Comparison of ENCODE assay signal across 8 mouse cellular contexts in the genomic region with DNA sequence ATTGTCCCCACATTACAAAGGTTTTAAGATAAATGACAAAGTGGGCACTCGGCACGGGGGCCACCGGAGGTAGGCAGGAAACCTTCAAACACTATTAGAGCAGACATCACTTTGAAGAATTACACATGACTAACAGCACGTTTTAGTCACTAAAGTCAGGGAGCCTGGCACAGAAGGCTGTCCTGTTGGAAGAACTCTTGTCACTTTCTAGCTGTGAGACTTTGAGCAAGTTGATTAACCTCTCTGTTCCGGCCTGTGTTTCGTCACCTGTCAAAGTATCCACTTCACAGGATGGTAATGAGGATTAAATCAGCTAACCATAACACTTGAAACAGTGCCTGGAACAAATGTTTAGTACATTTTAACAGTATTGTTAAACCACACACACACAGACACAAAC. TPM values are rescaled to one million over a fixed set of nuclear protein-coding genes. Genes with fewer than 3 reads are reported as not detected.
DNase-seq lines count a peak whose midpoint lies in the region; ATAC-seq and TF ChIP-seq lines count a peak whose summit lies in the region.
"Had no signal": no experiment of that assay in that cellular context is flagged by ENCODE, and none has a peak within 500 bp of the region (broad histone marks: within the 10 kb centered on the region; RNA-seq: fewer than 3 reads in every experiment).

No protein-coding gene starts in this region.

- H3K4me2 ChIP-seq in neural tube, embryonic 11.5 days (ENCODE audit: low read depth) = peak overlapping the region; percentile 68
- peak overlapping the region; percentile 21; the same call in 1 of the 2 replicates for H3K4me2 ChIP-seq in hindbrain, postnatal 0 days (ENCODE audit: low read depth, low read length)

- no peaks in the 10 kb centered on the region for H3K9me3 ChIP-seq in neural tube, embryonic 11.5 days (ENCODE audit: control insufficient read depth, low read length)
- no peaks in the 10 kb centered on the region for H3K9me3 ChIP-seq in hindbrain, postnatal 0 days (ENCODE audit: low read length)
- no peaks in the 10 kb centered on the region for H3K9me3 ChIP-seq in midbrain, embryonic 10.5 days (replicated peaks)

- no peak overlapping the region for H3K9ac ChIP-seq in neural tube, embryonic 11.5 days (ENCODE audit: low read length)
- H3K9ac ChIP-seq in hindbrain, postnatal 0 days (replicated peaks; ENCODE audit: low read length) = no peak overlapping the region

- H3K4me1 ChIP-seq in neural tube, embryonic 11.5 days (ENCODE audit: control insufficient read depth, insufficient read depth, low read length) = peaks cover 33% of the 10 kb centered on the region
- peaks cover 13% of the 10 kb centered on the region for H3K4me1 ChIP-seq in hindbrain, postnatal 0 days (ENCODE audit: insufficient read depth, low read length)
- peaks cover 85% of the 10 kb centered on the region for H3K4me1 ChIP-seq in midbrain, embryonic 10.5 days

- ATAC-seq in neural tube, embryonic 11.5 days (ENCODE audit: insufficient read depth, low FRiP score, low TSS enrichment) = no peak
- ATAC-seq in hindbrain, postnatal 0 days = no peak

- no peak for DNase-seq in neural tube, embryonic 11.5 days (ENCODE audit: low spot score)
- DNase-seq in neural tube, embryonic 10.5 days (ENCODE audit: extremely low spot score, low spot score) = no peak
- DNase-seq in hindbrain, postnatal 0 days (ENCODE audit: low spot score) = no peak
- DNase-seq in midbrain, embryonic 10.5 days (ENCODE audit: low spot score) = no peak
- DNase-seq in layer of hippocampus, postnatal 25 days (ENCODE audit: extremely low spot score in 1 of 2, low spot score in 1 of 2) = no peak
- DNase-seq in thymus, postnatal 10 days (ENCODE audit: low spot score in 2 of 2) = no peak
- DNase-seq in lung, postnatal 4 days = no peak
- DNase-seq: layer of hippocampus, postnatal 36 days had no signal

- no peak overlapping the region for H3K27ac ChIP-seq in neural tube, embryonic 11.5 days (ENCODE audit: low read depth, low read length)
- no peak overlapping the region for H3K27ac ChIP-seq in hindbrain, postnatal 0 days
- no peak overlapping the region for H3K27ac ChIP-seq in midbrain, embryonic 10.5 days (replicated peaks)

- TF ChIP-seq CTCF in hindbrain, postnatal 0 days (IDR thresholded peaks at IDR 0.05; ENCODE audit: low read depth) = no peak

- 10% methylated on average over 6 of the region's 6 CpGs for WGBS in neural tube, embryonic 11.5 days
- WGBS in hindbrain, postnatal 0 days = 40% methylated on average over 6 of the region's 6 CpGs
- WGBS in midbrain, embryonic 10.5 days = 22% methylated on average over 6 of the region's 6 CpGs

- no peaks in the 10 kb centered on the region for H3K27me3 ChIP-seq in neural tube, embryonic 11.5 days (ENCODE audit: control insufficient read depth, insufficient read depth, low read length)
- H3K27me3 ChIP-seq in hindbrain, postnatal 0 days (ENCODE audit: insufficient read depth, low read length) = peaks cover 55% of the 10 kb centered on the region
- peaks cover 96% of the 10 kb centered on the region for H3K27me3 ChIP-seq in midbrain, embryonic 10.5 days (ENCODE audit: low read depth, poor library complexity, severe bottlenecking)

- H3K36me3 ChIP-seq in neural tube, embryonic 11.5 days (ENCODE audit: control insufficient read depth, insufficient read depth, low read length) = no peaks in the 10 kb centered on the region
- no peaks in the 10 kb centered on the region for H3K36me3 ChIP-seq in hindbrain, postnatal 0 days (ENCODE audit: insufficient read depth, low read length)
- no peaks in the 10 kb centered on the region for H3K36me3 ChIP-seq in midbrain, embryonic 10.5 days

- H3K4me3 ChIP-seq in neural tube, embryonic 11.5 days (ENCODE audit: low read depth, low read length) = no peak overlapping the region
- H3K4me3 ChIP-seq in hindbrain, postnatal 0 days (ENCODE audit: low read length) = no peak overlapping the region
- peak overlapping the region; percentile 88 for H3K4me3 ChIP-seq in midbrain, embryonic 10.5 days

RNA-seq across cellular contexts. Expression of gene Hs3st3b1, which starts 4.5 kb away (rescaled TPM):
- polyA plus RNA-seq in neural tube, embryonic 11.5 days (2014; fragmentation: Nextera tagmentation; extraction: Ambion mirVana) = 13.0 and 14.0 TPM in 2 replicates
- total RNA-seq in hindbrain, postnatal 0 days (2014; rRNA removed) = 12.4 and 13.3 TPM in 2 replicates
- polyA plus RNA-seq in hindbrain, postnatal 0 days (2015; fragmentation: Nextera tagmentation; extraction: Ambion mirVana) = 2.6 and 2.8 TPM in 2 replicates
- polyA plus RNA-seq in midbrain, embryonic 10.5 days (2016; fragmentation: Nextera tagmentation; extraction: Ambion mirVana) = 15.6 and 19.4 TPM in 2 replicates
- under 1 TPM; 0.47 to 0.49 TPM for total RNA-seq in layer of hippocampus, postnatal 25 days (2021)
